Mouse (Mus musculus): ENCODE measurements at regions not wholly inside any gene's neighbourhood (a gene's known extent, or its start where the extent isn't known, plus 50 kb on each side); places are given as distances from the start of the nearest gene placed in this dataset.

- TF ChIP-seq CTCF (IDR thresholded peaks at IDR 0.05; ENCODE audit: low read depth, low read length) (no peak), POLR2A (IDR thresholded peaks at IDR 0.05; ENCODE audit: borderline replicate concordance, low read depth, low read length) (no peak)
These were observed 642.7 kb downstream of the Car8 start for GRCm38 (mm10) chr4:7596116-7596515.

Data from bone marrow macrophage, adult 2 months (primary cell).